Mouse (Mus musculus): ENCODE data around the gene Prmt3. TPM values are rescaled to one million over a fixed set of nuclear protein-coding genes. Genes with fewer than 3 reads are reported as not detected.

The Prmt3 gene
- polyA plus RNA-seq, 1 experiment from 2014 or later, result 48.3 TPM

GRCm38 (mm10) chr7:49766166-49766565 is 12.0 kb upstream of the Prmt3 start:
- H3K27me3 ChIP-seq (replicated peaks), result 0 out of 2 replicates have a peak, but pooled peaks cover 4% of the 10 kb centered on the region
- H3K4me3 ChIP-seq, result no peak overlapping the region
- H3K27ac ChIP-seq, result no peak overlapping the region
- no peak overlapping the region for H3K9ac ChIP-seq
- no peaks in the 10 kb centered on the region for H3K36me3 ChIP-seq (replicated peaks)
- no peak for ATAC-seq (replicated peaks)
- H3K4me2 ChIP-seq, result no peak overlapping the region
- no peaks in the 10 kb centered on the region for H3K9me3 ChIP-seq
- WGBS, result 92% methylated on average over 7 of the region's 7 CpGs
- H3K4me1 ChIP-seq, result peaks cover 6% of the 10 kb centered on the region; the same call in 1 of the 2 replicates

DNA sequence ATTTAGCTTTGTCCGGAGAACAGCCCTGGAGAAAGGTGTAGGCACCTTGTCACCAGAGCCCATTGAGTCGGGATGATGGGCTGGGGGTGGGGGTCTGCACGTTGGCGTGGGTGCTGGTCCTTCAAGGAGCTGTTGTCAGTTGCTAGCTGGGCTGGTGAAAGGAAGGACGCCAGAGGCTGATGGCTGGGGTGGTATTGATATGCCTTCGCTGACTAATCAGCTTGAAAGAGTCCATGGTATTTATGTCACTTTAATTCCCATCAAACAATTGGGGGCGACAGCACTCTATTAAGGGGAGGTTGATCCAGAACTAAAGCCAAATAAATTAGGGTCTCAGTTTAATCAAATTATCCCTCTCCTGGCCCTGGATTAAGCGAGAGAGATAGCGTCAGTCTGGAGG is 9.6 kb upstream of the Prmt3 start:
- Histone ChIP-seq H3K4me3 (no peak overlapping the region), H3K4me2 (no peak overlapping the region), H3K9me3 (no peaks in the 10 kb centered on the region), H3K9ac (no peak overlapping the region), H3K4me1 (peaks cover 6% of the 10 kb centered on the region; the same call in 1 of the 2 replicates), H3K27ac (no peak overlapping the region), H3K27me3 (replicated peaks) (0 out of 2 replicates have a peak, but pooled peaks cover 4% of the 10 kb centered on the region), H3K36me3 (replicated peaks) (no peaks in the 10 kb centered on the region)
- ATAC-seq (replicated peaks), result peak; percentile 62
- WGBS, result 14% methylated on average over 9 of the region's 9 CpGs

DNA sequence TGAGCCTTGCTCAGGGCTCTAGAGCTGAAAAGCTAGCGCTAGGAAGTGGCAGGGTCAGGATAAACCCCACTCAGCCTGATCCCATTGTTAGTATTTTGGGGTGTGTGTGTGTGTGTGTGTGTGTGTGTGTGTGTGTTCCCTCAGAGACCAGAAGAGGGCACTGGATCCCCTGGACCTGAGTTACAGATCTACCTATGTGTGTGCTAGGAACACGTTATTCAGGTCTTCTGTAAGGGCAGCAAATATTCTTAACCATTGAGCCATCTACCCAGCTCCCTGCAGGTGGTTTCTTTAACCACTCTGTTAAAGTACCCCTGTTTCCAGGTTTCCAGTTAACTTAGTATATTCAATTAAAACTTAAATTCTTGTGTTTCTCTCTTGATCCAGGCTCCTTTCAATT is 3.8 kb upstream of the Prmt3 start:
- Histone ChIP-seq H3K9ac (no peak overlapping the region), H3K27me3 (replicated peaks) (no peaks in the 10 kb centered on the region), H3K9me3 (no peaks in the 10 kb centered on the region), H3K4me3 (no peak overlapping the region), H3K4me2 (no peak overlapping the region), H3K27ac (no peak overlapping the region), H3K36me3 (replicated peaks) (no peaks in the 10 kb centered on the region), H3K4me1 (peaks cover 7% of the 10 kb centered on the region)
- ATAC-seq (replicated peaks), result no peak
- WGBS, result 91% methylated on average over 2 of the region's 2 CpGs

GRCm38 (mm10) chr7:49777585-49777984 is 561 bp upstream of the Prmt3 start:
- Histone ChIP-seq H3K27me3 (replicated peaks) (no peaks in the 10 kb centered on the region), H3K27ac (no peak overlapping the region), H3K4me1 (peaks cover 14% of the 10 kb centered on the region), H3K9me3 (no peaks in the 10 kb centered on the region), H3K36me3 (replicated peaks) (peaks cover 4% of the 10 kb centered on the region; the same call in 1 of the 2 replicates), H3K4me2 (no peak overlapping the region), H3K9ac (no peak overlapping the region), H3K4me3 (no peak overlapping the region)
- 57% methylated on average over 3 of the region's 3 CpGs for WGBS
- ATAC-seq (replicated peaks), result peak; percentile 27

DNA sequence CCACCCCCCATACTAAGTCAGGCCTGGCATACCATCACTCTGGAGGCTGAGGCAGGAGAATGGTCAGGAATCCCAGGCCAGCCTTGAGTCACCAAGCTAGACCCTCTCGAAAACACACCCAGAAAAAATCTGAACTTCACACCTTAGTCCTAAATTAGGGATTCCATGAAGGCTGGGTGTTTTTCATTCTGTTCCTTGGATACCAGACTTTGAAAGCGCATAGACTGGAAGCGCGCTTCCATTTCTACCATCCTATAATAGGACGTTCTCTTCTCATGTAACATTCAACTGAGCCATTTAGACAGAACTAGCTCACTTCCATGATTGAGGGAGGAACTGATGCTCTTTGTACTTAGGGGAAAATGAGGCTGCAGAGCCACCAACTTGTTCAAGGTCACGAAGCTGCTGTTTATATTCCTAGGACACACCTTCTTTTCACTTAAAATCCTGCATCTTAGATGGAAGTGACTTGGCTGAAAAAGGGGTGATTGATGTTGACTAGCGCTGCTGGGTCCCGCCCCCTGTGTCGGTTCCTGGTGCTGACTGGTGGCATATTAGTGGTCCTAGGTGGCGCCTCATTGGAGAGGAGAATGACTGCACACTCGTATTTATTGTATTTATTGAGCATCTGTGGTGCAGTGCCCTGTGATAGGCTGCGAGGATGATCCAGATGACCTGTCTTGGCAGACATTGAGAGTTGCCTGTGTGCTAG is 914 bp downstream of the Prmt3 start:
- H3K36me3 ChIP-seq (replicated peaks), result peaks cover 6% of the 10 kb centered on the region; the same call in 1 of the 2 replicates
- peak overlapping the region; percentile 47 for H3K9ac ChIP-seq
- peak overlapping the region; percentile 86 for H3K27ac ChIP-seq
- H3K4me2 ChIP-seq, result peak overlapping the region; percentile 76
- no peaks in the 10 kb centered on the region for H3K9me3 ChIP-seq
- H3K27me3 ChIP-seq (replicated peaks), result no peaks in the 10 kb centered on the region
- peaks cover 14% of the 10 kb centered on the region for H3K4me1 ChIP-seq
- 75% methylated on average over 12 of the region's 12 CpGs for WGBS
- H3K4me3 ChIP-seq, result peak overlapping the region; percentile 74
- ATAC-seq (replicated peaks), result peak; percentile 25; the same call in 1 of the 2 replicates

GRCm38 (mm10) chr7:49783017-49783416 is 4.9 kb downstream of the Prmt3 start:
- Histone ChIP-seq H3K9ac (no peak overlapping the region), H3K4me1 (peaks cover 14% of the 10 kb centered on the region), H3K4me2 (no peak overlapping the region), H3K9me3 (no peaks in the 10 kb centered on the region), H3K4me3 (no peak overlapping the region), H3K27me3 (replicated peaks) (no peaks in the 10 kb centered on the region), H3K27ac (no peak overlapping the region), H3K36me3 (replicated peaks) (peaks cover 10% of the 10 kb centered on the region)
- no peak for ATAC-seq (replicated peaks)
- WGBS, result 88% methylated on average over 2 of the region's 2 CpGs

GRCm38 (mm10) chr7:49785141-49785540 is 7.0 kb downstream of the Prmt3 start:
- no peak overlapping the region for H3K4me3 ChIP-seq
- no peak overlapping the region for H3K9ac ChIP-seq
- H3K27ac ChIP-seq, result no peak overlapping the region
- H3K4me1 ChIP-seq, result no peaks in the 10 kb centered on the region; the same call in 1 of the 2 replicates
- ATAC-seq (replicated peaks), result no peak
- WGBS, result 95% methylated on average over 7 of the region's 7 CpGs
- peaks cover 14% of the 10 kb centered on the region for H3K36me3 ChIP-seq (replicated peaks)
- no peaks in the 10 kb centered on the region for H3K9me3 ChIP-seq
- H3K4me2 ChIP-seq, result no peak overlapping the region
- H3K27me3 ChIP-seq (replicated peaks), result no peaks in the 10 kb centered on the region

DNA sequence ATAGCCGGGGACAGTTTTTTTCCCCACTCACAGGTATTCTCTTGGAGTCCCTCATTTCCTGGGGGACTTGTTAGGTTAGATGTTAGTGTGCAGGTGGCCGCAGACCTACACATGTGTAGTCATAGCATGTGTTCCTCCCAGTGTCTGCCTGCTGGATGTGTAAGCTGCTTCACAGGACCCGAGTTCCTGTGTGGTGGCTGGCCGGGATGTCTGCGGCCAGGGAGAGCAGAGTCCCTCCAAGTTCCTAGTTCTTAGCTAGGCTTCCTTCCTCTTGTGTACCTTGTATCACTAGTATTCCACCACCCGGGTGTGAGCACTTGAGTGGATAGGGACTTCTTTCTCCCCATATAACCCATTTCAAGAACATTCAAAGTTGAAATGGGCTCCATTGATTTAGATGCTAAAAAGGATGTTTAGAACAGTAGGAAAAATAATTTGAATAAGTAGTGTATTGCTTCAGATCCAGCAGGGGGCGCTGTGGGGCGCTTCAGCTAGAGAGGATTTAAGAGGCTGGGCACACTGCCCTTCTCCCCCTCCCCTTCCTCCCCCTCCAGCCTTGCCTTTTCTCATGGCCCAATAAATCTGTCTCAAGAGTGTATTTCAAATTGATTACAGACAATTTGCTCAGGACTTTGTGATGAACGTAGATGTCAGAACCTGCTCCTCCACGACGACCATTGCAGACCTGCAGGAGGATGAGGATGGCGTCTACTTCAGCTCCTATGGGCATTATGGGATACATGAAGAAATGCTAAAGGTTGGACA is 8.7 kb downstream of the Prmt3 start:
- 0 out of 2 replicates have a peak, but pooled peaks have one; percentile 24 for ATAC-seq (replicated peaks)
- Histone ChIP-seq H3K36me3 (replicated peaks) (peaks cover 14% of the 10 kb centered on the region), H3K27ac (no peak overlapping the region), H3K4me3 (no peak overlapping the region), H3K27me3 (replicated peaks) (no peaks in the 10 kb centered on the region), H3K9me3 (no peaks in the 10 kb centered on the region), H3K4me2 (no peak overlapping the region), H3K4me1 (no peaks in the 10 kb centered on the region), H3K9ac (no peak overlapping the region)
- WGBS, result 61% methylated on average over 12 of the region's 12 CpGs

- Histone ChIP-seq H3K4me1 (no peaks in the 10 kb centered on the region), H3K9ac (no peak overlapping the region), H3K4me2 (no peak overlapping the region), H3K27ac (no peak overlapping the region), H3K4me3 (no peak overlapping the region), H3K9me3 (no peaks in the 10 kb centered on the region), H3K36me3 (replicated peaks) (peaks cover 12% of the 10 kb centered on the region), H3K27me3 (replicated peaks) (no peaks in the 10 kb centered on the region)
- 94% methylated on average over 3 of the region's 3 CpGs for WGBS
- ATAC-seq (replicated peaks), result no peak
These were observed 9.2 kb downstream of the Prmt3 start for GRCm38 (mm10) chr7:49787383-49787645.

DNA sequence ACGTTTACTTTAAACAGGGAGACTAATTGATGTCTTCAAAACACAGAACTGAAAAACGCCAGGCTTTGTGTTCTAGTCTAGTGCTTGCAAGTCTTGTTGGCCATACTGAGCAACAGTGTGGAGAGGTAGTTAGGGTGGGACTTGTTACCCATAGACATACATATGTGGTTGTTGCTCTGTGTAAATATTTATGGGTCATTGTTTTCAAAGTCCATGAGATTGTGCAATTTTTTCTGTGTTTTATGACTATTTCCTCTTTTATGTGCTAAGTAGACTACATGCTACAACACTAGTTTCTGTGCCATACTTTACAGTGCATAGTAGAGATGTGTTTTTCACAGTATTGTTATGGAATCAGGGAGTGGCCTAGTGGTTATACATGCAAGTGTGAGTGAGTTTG is 16.2 kb downstream of the Prmt3 start:
- Histone ChIP-seq H3K4me3 (no peak overlapping the region), H3K4me2 (no peak overlapping the region), H3K9ac (no peak overlapping the region), H3K4me1 (no peaks in the 10 kb centered on the region), H3K9me3 (no peaks in the 10 kb centered on the region), H3K36me3 (replicated peaks) (peaks cover 16% of the 10 kb centered on the region), H3K27ac (no peak overlapping the region), H3K27me3 (replicated peaks) (no peaks in the 10 kb centered on the region)
- 92% methylated on average over 2 of the region's 2 CpGs for WGBS
- no peak for ATAC-seq (replicated peaks)

DNA sequence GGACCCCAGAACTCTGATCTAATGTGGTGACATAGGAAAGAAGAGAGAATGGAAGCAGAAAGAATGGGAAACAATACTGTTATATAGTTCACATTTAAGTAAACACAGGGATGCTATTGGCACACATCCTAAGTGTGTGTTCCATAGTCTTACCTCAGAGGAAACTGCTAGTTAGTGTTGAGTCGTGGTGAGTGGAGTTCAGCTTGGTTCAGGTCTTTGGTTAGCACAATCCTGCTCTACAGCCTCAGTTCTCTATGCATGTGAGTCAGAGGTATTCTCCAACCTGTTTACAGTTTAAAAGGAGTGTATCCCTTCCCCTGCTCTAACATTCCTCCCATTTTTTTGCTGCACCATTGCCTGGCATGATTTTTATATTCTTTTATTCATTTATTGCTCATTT is 19.0 kb downstream of the Prmt3 start:
- Histone ChIP-seq H3K9me3 (no peaks in the 10 kb centered on the region), H3K9ac (no peak overlapping the region), H3K27ac (no peak overlapping the region), H3K4me3 (no peak overlapping the region), H3K36me3 (replicated peaks) (peaks cover 16% of the 10 kb centered on the region; the same call in 1 of the 2 replicates), H3K4me2 (no peak overlapping the region), H3K4me1 (no peaks in the 10 kb centered on the region), H3K27me3 (replicated peaks) (no peaks in the 10 kb centered on the region)
- WGBS, result 88% methylated on average over 1 of the region's 1 CpGs
- no peak for ATAC-seq (replicated peaks)

- WGBS, result 87% methylated on average over 6 of the region's 6 CpGs
- no peak overlapping the region for H3K27ac ChIP-seq
- no peaks in the 10 kb centered on the region for H3K9me3 ChIP-seq
- no peak overlapping the region for H3K9ac ChIP-seq
- ATAC-seq (replicated peaks), result no peak
- no peaks in the 10 kb centered on the region; the same call in 1 of the 2 replicates for H3K36me3 ChIP-seq (replicated peaks)
- no peak overlapping the region for H3K4me3 ChIP-seq
- H3K27me3 ChIP-seq (replicated peaks), result no peaks in the 10 kb centered on the region
- no peak overlapping the region for H3K4me2 ChIP-seq
- no peaks in the 10 kb centered on the region for H3K4me1 ChIP-seq
These were observed 25.4 kb downstream of the Prmt3 start for GRCm38 (mm10) chr7:49803511-49803910.

Data from midbrain, embryonic 15.5 days (tissue).